Mouse (Mus musculus): ENCODE data around the gene Mxd3. TPM values are rescaled to one million over a fixed set of nuclear protein-coding genes. Genes with fewer than 3 reads are reported as not detected.

Mxd3 gene
- total RNA-seq, 4 experiments from 2014 or later = not detected

- no peak for DNase-seq (ENCODE audit: low spot score in 2 of 2)
Observed at GRCm38 (mm10) chr13:55332331-55332730, 2.7 kb upstream of the Mxd3 start.

- no peak for DNase-seq (ENCODE audit: low spot score in 2 of 2)
Observed at GRCm38 (mm10) chr13:55330567-55331400, 1.2 kb upstream of the Mxd3 start.

GRCm38 (mm10) chr13:55329109-55329682 lies 427 bp downstream of the Mxd3 start:
- DNase-seq (ENCODE audit: low spot score in 2 of 2) = no peak

- DNase-seq (ENCODE audit: low spot score in 2 of 2) = no peak
Observed at GRCm38 (mm10) chr13:55328641-55329040, 982 bp downstream of the Mxd3 start.

GRCm38 (mm10) chr13:55328171-55328570 lies 1.5 kb downstream of the Mxd3 start:
- DNase-seq (ENCODE audit: low spot score in 2 of 2) = no peak

GRCm38 (mm10) chr13:55327633-55328032 lies 2.0 kb downstream of the Mxd3 start:
- DNase-seq (ENCODE audit: low spot score in 2 of 2) = peak; percentile 67 to 72

GRCm38 (mm10) chr13:55327169-55327568 lies 2.5 kb downstream of the Mxd3 start:
- DNase-seq (ENCODE audit: low spot score in 2 of 2) = no peak

- DNase-seq (ENCODE audit: low spot score in 2 of 2) = no peak
Observed at GRCm38 (mm10) chr13:55325596-55325995, 4.0 kb downstream of the Mxd3 start.

GRCm38 (mm10) chr13:55322130-55322825 lies 7.3 kb downstream of the Mxd3 start:
- no peak for DNase-seq (ENCODE audit: low spot score in 2 of 2)

- DNase-seq (ENCODE audit: low spot score in 2 of 2) = peak; percentile 78
Observed at GRCm38 (mm10) chr13:55321434-55322129, 8.0 kb downstream of the Mxd3 start, which contains the start of gene Rab24. Rab24 (minus strand) TSS chr13:55321946.

GRCm38 (mm10) chr13:55319931-55320533 lies 9.6 kb downstream of the Mxd3 start, which contains the start of gene Prelid1:
Prelid1 (plus strand) TSS chr13:55320500.
- DNase-seq (ENCODE audit: low spot score in 2 of 2) = no peak

- DNase-seq (ENCODE audit: low spot score in 2 of 2) = no peak
Observed at GRCm38 (mm10) chr13:55318351-55318750, 11.3 kb downstream of the Mxd3 start.

GRCm38 (mm10) chr13:55314891-55315412 lies 14.7 kb downstream of the Mxd3 start:
- DNase-seq (ENCODE audit: low spot score in 2 of 2) = no peak

- DNase-seq (ENCODE audit: low spot score in 2 of 2) = no peak
Observed at GRCm38 (mm10) chr13:55313051-55313450, 16.6 kb downstream of the Mxd3 start.

- DNase-seq (ENCODE audit: low spot score in 2 of 2) = no peak
Observed at GRCm38 (mm10) chr13:55312028-55312630, 17.5 kb downstream of the Mxd3 start.

GRCm38 (mm10) chr13:55300913-55301312 lies 28.7 kb downstream of the Mxd3 start:
- DNase-seq (ENCODE audit: low spot score in 2 of 2) = no peak

GRCm38 (mm10) chr13:55296760-55297159 lies 32.9 kb downstream of the Mxd3 start:
- DNase-seq (ENCODE audit: low spot score in 2 of 2) = no peak

GRCm38 (mm10) chr13:55288854-55289253 lies 40.8 kb downstream of the Mxd3 start:
- no peak for DNase-seq (ENCODE audit: low spot score in 2 of 2)

GRCm38 (mm10) chr13:55277646-55278045 lies 52.0 kb downstream of the Mxd3 start:
- DNase-seq (ENCODE audit: low spot score in 2 of 2) = no peak

GRCm38 (mm10) chr13:55277203-55277602 lies 52.4 kb downstream of the Mxd3 start:
- no peak for DNase-seq (ENCODE audit: low spot score in 2 of 2)
